Mouse (Mus musculus) adrenal gland, postnatal 36 days (tissue): ENCODE measurements around the gene 2610507B11Rik. TPM values are rescaled to one million over a fixed set of nuclear protein-coding genes. Genes with fewer than 3 reads are reported as not detected.
A peak's percentile ranks its signal among the peaks of the same experiment; 100 is the strongest.

Experiments used
- DNase-seq, 2 experiments: peaks; one replicate each; pipeline ENCODE4 v3.0.0; 2021; ENCODE audit warnings: mixed read lengths in 1 of 2
- long read RNA-seq, 2 experiments: library from polyadenylated mRNA; stranded (forward); transcript quantifications; one replicate each; pipeline ENCODE4 v2.0.0; 2021; ENCODE audit warnings: borderline sequencing depth in 2 of 2
- total RNA-seq, 2 experiments: library from RNA; stranded (reverse); gene quantifications; 2 replicates each; pipeline ENCODE4 v1.2.3; 2021

The 2610507B11Rik gene
- 100 to 1,000 TPM; 150 to 176 TPM for total RNA-seq
- long read RNA-seq, experiment 1, full-length matches to known transcripts = 1 of 36 reads
- long read RNA-seq, experiment 1, partial matches to known transcripts = 32 of 36 reads
- long read RNA-seq, experiment 1, other reads (novel, unspliced or antisense) = 3 of 36 reads
- long read RNA-seq, experiment 2, full-length matches to known transcripts = 3 of 12 reads
- long read RNA-seq, experiment 2, partial matches to known transcripts = 5 of 12 reads
- long read RNA-seq, experiment 2, other reads (novel, unspliced or antisense) = 4 of 12 reads

- peak; percentile 94 to 98 for DNase-seq
Measured at GRCm38 (mm10) chr11:78261380-78262352, at the start of gene 2610507B11Rik. TSS of gene 2610507B11Rik (plus strand) at chr11:78261752.

GRCm38 (mm10) chr11:78213086-78213817 is 48.3 kb upstream of the 2610507B11Rik start:
- peak in 1 of 2 experiments; percentile 27 for DNase-seq

- no peak for DNase-seq
Measured at GRCm38 (mm10) chr11:78215709-78216317, 45.7 kb upstream of the 2610507B11Rik start.

GRCm38 (mm10) chr11:78223586-78223985 is 38.0 kb upstream of the 2610507B11Rik start:
- DNase-seq = no peak

GRCm38 (mm10) chr11:78231518-78231917 is 30.0 kb upstream of the 2610507B11Rik start:
- no peak for DNase-seq

DNA sequence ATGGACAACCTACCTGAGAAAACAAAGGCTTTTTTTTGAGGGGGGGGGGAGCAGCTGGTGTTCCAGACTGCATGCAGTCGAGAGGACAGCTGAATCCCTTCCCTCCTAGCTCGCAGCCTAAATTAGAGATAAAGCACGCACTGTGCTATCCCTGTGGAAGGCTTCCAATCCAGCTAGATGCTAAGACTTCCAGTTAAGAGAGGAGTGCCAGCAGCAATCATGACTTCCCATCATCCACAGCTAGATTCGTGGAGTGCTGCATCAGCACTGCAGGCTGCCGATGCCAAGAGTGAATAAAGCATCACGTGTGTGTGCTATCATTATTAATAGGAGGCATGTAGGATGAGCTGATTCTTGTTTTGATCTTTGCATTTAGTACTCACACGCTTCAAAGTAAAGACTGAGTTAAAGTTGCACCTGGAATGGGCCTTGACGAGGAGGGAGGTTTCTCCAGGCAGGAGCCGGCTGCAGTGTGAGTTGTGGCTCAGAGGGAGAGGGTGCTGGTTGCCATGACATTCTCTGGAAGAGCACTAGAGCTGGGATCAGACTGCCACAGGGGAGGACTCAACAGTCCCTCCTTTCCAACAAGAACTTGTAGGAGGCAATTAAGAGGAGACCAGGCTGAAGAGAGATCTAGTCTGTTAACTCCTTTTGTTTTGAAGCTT is 21.2 kb upstream of the 2610507B11Rik start:
- DNase-seq = no peak

DNA sequence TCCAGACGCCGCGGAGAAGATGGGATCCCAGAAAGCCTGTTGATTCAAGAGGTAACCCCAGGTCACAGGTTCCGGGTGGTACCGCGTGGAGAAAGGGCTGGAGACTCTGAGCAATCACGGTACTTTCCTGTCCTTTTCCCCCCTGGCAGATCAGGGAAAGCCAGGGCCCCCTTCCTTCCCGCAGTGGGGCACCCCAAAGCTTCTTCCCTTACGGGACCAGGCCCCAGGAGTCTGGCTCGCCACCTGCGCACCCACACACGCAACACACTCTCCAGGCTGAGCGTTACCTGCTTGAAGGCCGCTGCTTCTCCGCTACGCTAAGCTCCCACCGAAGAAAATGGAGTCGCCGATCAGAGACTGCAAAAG is 16.3 kb upstream of the 2610507B11Rik start:
- DNase-seq = no peak

DNA sequence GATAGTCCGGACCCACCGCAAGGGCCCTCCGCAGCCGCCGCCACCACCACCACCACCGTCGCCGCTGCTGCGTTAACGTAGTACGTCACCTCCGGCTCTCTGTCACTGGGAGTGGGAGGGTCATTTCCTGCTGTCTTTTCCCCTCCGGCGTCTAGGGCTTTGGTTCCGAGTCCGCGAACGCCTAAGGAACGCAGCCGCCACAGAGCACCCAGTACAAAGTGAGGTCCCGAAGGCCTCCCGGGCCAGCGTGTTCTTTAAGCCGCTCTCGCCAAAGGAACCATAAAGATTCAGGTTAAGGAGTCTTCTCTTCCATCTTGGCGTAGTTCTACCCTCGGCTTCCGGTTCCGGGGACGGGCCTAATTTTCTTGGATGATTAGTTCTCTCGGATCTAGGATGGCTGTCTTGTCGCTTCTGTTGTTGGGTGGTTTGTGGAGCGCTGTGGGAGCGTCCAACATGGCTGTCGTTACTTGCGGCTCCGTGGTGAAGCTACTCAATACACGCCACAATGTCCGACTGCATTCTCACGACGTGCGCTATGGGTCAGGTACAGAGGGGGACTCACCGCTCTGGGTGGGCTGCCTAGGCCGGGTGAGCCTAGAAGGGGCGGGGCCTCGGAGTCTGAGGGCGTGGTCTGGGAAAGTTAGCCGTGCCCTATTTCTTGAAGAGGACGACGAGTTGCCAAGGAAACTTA is 15.8 kb upstream of the 2610507B11Rik start, which contains the start of the genes Sdf2 and Supt6:
Sdf2 (plus strand) TSS at position 120 of the 691 bp plus-strand sequence.
Supt6 (minus strand) TSS at position 361 of the 691 bp plus-strand sequence.
- DNase-seq = peak; percentile 91 to 94

GRCm38 (mm10) chr11:78246318-78247011 is 15.1 kb upstream of the 2610507B11Rik start:
- DNase-seq = no peak

DNA sequence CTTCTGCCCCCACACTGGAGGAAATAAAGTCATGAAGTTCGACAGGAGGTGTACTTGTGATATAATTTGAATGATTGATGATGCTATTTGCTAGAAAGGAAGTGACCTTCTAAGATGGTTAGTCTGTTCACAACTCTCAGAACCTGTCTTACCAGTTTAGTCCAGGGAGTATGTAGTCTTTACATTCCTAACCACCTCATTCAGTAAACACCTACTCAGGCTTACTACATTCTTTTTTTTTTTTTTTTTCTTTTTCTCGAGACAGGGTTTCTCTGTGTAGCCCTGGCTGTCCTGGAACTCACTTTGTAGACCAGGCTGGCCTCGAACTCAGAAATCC is 14.6 kb upstream of the 2610507B11Rik start:
- DNase-seq = no peak

- no peak for DNase-seq
Measured at GRCm38 (mm10) chr11:78247727-78248140, 13.8 kb upstream of the 2610507B11Rik start.

GRCm38 (mm10) chr11:78256618-78257017 is 4.9 kb upstream of the 2610507B11Rik start:
- no peak for DNase-seq

DNA sequence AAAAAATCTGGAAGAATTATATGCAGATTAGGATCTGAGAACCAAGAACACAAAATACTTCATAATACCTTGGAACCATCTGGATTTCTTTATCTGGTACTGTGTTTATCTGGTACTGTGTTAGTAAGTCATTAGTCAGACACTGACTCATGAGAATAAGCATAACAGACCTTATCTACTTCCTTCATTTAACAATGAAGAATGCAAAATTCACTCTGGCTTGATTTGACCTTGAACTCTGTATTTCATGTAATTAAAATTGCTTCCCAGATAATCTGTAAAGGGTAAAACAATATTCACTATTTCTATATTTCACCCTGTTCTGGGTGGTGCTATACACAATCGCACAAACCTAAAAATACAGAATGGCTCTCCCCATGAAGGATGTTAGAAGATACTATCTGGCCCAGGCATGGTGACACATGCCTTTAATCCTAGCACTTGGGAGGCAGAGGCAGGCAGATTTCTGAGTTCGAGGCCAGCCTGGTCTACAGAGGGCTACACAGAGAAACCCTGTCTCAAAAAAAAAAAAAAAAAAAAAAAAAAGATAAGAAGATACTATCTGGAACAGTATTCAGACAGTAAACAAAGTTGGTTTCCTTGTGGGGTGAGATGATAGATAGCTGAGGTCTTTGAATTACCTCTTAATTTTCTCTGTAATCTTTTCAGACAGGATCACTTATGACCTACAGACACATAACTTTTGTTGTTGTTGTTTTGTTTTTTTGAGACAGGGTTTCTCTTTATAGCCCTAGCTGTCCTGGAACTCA is 878 bp upstream of the 2610507B11Rik start:
- no peak for DNase-seq

DNA sequence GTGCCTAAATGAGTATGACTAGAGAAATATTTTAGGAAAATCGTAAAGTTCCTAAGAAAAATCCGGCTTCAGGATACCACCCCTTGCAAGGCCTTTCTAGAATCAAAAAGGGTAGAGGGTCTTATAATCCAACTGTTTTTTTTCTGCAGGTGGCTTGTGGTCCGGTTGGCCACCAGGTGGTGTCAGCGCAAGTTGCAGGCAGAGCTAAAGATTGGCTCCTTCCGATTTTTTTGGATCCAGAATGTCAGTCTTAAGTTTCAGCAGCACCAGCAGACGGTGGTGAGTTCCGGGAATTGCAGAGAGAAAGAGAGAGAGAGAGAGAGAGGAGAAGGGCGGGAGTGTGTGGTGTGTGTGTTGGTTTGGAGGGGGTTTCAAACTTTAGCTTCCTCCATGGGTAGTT is 998 bp downstream of the 2610507B11Rik start:
- DNase-seq = peak; percentile 53 to 72

GRCm38 (mm10) chr11:78265571-78265970 is 4.0 kb downstream of the 2610507B11Rik start:
- DNase-seq = no peak

- no peak for DNase-seq
Measured at GRCm38 (mm10) chr11:78271986-78272385, 10.4 kb downstream of the 2610507B11Rik start.

DNA sequence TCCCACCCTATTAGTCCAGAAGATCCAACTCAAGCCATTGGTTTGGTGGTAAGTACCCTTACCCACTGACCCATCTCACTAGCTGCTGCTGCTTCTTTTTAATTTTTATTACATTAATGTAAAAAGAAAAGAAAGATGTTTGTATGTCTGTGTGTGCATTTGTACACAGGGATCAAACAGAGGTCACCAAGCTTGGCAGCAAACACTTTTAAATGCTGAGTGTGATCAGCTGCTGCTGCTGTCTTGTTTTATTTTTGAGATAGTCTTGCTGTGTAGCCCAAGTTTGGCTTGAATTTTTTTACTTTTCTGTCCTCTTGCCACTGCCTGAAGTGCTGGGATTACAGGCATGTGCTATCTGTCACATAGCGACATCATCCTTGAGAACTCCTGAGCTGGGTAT is 14.0 kb downstream of the 2610507B11Rik start:
- no peak for DNase-seq

GRCm38 (mm10) chr11:78276169-78276568 is 14.6 kb downstream of the 2610507B11Rik start:
- DNase-seq = peak in 1 of 2 experiments; percentile 19

GRCm38 (mm10) chr11:78278853-78279252 is 17.3 kb downstream of the 2610507B11Rik start:
- DNase-seq = no peak
